Mouse (Mus musculus): ENCODE results near the gene Apbb1.

DNA sequence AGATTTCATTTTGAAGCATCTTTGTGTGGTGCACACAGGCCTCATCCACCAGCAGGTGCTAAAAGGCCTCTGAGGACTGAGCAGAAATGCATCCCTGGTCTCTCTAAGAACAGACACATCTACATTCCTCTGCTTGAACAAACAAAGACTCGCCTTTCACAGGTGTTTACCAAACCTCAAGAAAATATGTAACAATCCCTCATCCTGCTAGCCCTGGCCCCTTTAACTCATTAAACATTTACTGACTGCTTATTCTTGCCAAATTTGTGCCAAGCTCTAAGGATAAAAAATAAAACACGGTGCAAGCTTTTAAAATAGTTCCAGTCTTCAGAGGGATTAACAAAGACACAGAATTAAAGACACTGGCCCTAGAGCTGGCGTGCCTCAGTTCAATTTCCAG, 38.2 kb upstream of the Apbb1 start:
- TF ChIP-seq CTCF (conservative IDR thresholded peaks at IDR 0.05; ENCODE audit: insufficient read depth, insufficient read length, low read depth, low read length), result no peak
- no peak for TF ChIP-seq POLR2A (IDR thresholded peaks at IDR 0.05; ENCODE audit: low read depth, low read length)
